Mouse (Mus musculus) spleen, adult 18-20 months (tissue): ENCODE data around the gene Tmprss11e.

Source experiments
- DNase-seq, 2 experiments: peaks; one replicate each; pipeline ENCODE4 v3.0.0; 2022; ENCODE audit warnings: mixed read lengths in 2 of 2

Gene Tmprss11e

DNA sequence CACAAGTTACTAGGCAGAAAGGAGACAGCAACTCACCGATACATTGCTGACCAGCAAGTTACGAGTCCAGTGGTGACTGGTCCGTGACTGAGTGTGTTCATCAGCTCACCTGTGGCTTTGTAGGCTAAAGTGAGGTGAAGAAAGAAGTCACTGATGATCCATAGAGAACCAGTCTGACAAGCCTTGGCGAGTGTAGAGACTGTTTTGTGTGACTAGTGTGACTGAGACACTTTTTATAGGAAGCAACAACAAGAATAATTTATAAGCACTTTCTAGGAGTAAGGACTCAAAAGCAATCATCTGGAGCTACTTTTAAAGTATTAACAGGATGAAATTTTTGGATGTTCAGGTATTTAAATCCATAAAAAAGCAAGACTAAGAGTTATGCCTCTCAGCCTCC, at the start of gene Tmprss11e:
Gene Tmprss11e (minus strand): TSS at position 101 of the 400 bp plus-strand sequence.
- no peak for DNase-seq

DNA sequence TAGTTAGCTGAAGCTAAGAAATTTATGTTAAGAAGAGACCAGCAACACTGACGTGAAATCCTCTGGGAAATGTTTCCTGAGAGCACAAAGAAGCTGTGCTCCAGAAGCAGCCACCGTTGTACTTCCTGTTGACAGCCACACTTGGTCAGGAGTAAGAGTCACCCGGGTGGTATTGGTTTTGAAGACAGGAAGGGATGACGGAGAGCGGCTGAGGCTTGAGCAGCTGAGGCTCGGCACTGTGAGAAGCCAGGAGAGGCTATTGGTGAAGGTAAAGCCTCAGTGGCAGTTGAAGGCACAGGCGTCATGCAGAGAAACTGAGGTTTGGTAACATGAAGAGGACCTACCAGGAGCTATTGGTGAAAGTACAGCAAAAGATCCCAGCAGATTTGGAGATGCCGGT, 47.2 kb upstream of the Tmprss11e start:
- no peak for DNase-seq

DNA sequence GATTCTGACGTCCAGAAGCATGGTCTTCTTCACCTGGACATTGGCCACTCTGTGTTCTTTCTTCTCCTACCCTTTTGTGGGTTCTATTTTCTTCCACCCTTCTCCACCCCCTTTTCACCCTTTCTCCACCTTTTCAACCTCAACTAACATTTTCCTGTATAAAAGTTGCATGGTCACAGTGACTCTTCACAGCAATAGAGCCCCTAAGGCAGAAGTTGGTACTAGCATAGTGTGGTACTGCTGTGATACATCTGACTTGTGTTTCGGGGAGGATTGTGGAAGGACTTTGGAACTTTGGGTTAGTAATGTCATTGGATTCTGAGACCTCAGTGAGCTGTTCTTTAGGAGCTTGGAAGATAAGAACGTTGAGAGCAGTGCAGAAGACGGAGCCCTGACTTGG, 46.6 kb upstream of the Tmprss11e start:
- no peak for DNase-seq

DNA sequence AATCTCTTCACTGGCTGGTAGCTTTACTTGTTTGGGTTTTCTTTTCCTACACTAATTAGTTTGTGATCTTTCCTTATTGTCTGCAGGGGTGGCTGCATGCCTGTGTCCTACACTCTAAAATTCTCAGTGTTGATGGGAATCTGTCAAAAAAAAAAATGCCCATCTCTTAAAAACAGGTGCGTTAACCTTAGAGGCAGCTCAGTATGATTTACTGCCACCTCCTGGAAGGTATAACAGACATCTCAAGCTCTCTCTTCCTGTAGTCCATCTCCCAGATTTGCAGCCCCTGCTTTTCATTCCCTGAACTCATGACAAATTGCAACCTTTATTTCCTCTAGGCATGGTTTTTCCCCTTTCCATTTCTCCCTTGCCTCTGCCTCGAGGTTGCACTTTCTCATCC, 44.3 kb upstream of the Tmprss11e start:
- DNase-seq = no peak

DNA sequence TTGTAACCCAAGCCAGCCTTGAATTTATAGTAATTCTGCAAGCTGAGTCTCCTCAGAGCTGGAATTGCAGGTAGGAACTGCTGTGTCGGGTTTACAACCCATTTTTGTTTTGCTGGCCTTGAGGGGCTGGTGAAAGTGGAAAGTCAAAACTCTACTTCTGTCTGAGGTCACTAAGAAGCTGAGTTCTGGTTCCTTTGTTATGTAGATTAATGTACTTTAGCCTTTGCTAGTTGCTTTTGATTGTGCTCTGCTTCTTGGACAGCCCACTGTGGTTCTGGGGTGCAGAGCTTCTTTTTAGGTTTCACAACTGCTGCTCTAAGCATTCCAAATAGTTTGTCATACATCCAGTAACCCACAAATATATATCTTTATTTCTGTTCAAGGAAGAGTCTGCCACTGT, 41.2 kb upstream of the Tmprss11e start:
- no peak for DNase-seq

DNA sequence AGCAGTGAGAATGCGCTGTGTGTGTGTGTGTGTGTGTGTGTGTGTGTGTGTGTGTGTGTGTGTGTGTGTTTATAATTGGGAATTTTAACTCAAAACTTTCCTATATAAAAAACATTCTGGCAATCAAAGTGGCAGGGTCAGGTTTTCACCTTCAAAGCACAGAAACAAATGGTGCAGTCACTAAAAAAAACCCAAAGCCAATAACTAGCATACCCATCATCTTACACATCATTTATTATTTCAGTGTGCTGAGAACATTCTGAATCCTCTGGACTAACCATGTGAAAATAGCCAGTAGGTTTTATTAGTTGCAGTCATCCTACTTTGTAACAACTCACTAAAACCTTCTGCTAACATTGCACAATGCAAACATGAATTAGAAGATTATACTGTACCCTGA, 38.6 kb upstream of the Tmprss11e start:
- DNase-seq = no peak

DNA sequence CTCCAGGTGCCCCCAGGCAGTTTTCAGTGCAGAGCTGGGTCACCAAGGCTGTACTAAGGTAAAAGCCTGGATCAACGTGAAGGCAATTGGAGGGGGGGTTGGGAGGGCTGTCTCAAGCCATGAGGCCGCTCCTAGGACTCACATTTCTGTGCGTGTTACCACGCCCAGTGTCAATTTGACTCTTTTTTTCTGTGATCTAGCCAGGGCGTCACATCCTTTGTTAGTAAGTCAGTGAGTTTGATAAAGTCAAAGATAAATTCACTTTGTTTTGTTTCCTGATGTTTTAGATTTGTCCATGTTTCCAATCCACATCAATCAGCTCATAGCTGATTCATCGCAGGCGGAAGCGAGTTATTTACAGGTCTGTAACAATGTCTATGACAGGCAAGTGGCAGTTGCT, 37.4 kb upstream of the Tmprss11e start:
- no peak for DNase-seq

DNA sequence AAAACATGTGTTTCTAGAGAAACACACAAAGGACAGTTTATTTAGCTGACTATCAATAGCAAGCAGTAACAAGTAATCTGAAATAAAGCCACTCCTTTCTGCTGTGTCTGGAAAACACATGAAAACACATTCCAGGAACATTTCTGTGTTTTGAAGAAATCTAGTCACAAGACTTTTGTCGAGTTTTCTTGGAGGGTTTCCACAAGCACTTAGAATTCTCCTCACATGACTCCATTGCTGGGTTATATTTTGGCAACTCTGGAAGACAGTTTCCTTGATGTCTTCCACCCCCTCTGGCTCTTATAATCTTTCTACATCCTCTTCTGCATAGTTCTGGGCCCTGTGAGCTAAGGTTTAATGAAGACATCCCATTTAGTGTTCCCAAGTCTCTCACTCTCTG, 32.9 kb upstream of the Tmprss11e start:
- no peak for DNase-seq

DNA sequence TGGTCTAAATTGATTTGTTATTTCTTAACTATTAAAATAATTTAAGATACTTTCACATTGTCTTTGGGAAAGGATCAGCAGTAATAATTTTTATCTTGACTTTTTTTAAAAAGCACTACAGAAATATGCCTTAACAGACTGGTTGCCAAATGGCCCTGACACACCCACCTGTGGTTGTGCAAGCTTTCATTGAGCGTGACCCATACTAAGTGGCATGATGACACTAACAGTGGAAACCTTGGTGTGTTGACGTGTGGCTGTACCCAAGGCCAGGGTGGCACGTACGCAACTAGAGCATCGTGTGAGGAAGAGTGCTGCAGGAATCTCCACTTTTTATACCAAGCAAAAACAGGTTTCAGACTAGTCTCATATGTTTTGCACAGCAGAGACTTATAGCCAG, 31.3 kb upstream of the Tmprss11e start:
- DNase-seq = no peak

DNA sequence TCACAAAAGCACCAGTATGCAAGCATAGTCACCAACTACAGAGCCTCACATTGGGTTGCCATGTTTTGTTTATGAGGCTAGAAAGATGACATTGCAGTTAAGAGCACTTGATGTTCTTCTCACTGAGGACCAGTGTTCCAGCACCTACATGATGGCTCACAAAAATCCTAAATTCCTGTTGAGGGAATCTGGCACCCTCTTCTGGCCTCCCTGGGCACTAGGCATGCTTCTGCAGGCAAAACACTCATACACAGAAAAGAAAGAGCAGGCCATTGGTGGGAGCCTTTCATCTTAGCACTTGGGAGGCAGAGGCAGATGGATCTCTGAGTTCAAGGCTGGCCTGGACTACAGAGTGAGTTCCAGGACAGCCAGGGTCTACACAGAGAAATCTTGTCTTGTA, 25.4 kb upstream of the Tmprss11e start:
- DNase-seq = no peak

DNA sequence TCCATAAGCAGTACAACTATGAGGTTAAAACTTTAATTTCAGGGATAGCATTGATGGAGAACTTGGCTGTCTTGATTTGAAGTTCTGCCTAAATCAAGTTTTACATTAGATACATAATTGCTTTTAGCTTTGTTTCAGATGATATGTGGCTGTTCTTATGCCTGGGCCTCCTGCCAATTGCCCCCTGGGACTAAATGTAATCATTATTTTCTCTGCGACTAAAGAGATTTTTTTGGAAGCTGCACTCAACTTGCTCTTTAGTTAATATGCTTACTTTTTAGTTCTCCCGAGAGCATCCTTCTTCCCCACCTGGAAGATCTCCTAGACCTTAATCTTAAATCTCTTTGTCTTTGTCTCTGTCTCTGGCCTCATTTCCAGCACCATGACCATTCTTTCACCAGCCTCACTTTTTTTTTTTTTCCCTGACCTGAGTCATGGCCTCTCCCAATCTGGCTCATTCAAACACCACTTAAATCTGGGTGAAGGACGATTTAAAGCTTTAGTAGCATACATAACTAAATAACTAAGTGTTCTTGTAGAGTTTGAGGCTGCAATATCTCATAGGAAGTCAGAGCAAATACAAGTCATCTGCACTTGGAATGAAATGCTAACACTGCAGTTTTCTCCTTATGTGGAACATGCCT, 23.5 kb upstream of the Tmprss11e start:
- DNase-seq = no peak

DNA sequence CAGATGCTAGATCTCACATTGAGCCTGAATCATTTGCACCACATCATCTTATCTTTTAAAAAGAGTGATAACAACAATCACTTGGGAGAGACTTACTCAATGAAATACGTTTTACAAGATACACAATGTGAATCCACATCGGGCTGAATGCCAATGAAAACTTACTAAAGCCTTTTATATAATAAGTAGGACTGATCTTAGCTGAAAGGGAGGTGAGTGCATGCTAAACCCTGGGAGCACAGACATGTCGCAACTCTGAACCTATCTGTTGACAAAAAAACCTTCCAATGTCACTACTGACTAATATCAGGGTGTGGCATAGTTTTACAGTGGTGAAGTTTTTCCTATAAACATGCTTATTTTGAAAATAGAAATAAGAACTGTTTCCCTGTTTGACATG, 2.8 kb downstream of the Tmprss11e start:
- DNase-seq = no peak

DNA sequence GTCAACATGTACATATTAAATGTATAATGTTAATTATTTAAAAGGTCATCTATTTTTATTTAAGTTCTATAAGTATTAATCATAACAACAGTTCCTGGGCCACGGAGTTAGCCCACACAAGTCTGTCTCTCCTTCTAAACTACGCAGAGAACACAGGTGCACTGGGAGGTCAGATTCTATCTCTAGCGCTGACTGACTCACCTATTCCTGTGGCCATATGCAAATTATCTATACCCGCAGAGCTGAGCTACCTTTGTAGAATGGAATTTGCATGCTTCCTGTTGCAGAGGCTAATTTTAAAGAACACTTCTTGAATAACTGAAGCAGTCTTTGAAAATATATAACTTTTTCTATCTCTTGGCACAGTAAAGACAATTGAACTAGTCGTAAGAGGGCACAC, 4.5 kb downstream of the Tmprss11e start:
- DNase-seq = no peak

DNA sequence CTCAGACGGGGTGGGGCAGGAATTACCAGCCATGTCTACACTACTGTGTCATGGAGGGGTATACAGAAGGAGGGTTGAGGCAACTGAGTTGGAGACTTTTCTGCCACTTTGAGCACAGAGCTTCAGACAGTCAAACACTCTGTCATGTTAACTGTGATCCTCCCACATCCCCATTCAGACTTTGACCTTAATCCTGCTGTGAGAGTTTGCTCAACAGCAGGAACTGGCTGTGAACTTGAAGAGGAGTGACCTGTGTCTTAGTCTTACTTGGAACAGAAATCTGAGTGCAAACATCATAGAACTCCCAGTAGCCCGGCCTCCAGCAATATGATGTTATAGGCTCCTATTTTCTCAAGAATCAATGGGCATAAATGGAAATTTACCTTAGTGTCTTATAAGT, 9.8 kb downstream of the Tmprss11e start:
- DNase-seq = no peak

DNA sequence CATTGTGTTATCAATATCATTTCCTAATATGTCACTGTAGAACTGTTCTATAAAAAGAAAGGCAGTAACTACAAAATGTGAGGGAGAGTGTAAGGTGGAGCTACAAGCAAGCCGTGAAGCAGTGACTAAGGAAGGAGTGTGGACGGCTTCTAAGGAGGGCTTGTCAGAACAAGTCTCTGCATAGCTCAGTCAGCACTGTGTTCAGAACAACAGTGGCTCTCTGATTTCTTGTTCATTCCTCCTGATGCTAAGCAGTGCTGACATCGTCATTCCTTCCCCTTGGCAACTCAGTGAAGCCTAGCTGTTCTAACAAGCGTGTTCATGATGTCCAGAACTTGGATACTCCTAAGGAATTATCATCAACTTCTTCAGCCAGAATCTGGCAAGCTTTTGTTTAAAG, 15.0 kb downstream of the Tmprss11e start:
- no peak for DNase-seq

DNA sequence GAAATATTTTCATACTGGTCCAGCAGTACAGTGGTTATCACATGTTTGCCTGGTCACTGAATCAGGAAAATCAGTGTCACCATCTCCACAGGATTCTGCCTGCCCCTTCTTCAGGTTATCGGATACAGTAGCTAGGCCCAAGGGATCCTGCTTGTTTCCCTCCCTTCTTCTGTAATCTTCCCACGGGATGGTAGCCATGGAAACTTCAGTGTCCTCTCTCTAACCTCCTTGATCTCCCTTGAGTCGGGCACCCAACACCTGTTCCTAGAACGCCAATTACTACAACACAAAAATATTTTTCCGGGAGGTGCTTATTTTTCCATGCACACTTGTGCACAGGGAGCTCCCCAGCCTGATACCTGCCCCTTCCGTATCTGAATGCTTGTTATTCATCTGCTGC, 17.0 kb downstream of the Tmprss11e start:
- DNase-seq = no peak

DNA sequence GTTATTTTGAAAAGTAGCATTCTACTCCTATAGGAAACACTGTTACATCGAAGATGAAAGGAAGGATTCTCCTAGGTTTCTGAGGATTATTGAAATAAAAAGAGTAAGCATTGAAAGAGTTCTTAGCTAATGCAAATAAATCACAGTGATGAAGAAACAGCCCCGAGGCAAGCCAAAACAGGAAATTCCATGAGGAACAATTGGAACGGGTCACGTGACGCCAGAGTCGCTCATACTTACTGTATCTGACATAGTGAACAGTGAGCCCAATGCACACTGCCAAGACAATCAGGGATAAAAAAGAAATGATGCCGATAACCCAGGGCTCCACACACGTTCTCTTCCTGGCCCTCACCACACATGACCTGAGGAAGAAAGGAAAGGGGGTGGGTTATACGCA, 18.6 kb downstream of the Tmprss11e start:
- DNase-seq = no peak

DNA sequence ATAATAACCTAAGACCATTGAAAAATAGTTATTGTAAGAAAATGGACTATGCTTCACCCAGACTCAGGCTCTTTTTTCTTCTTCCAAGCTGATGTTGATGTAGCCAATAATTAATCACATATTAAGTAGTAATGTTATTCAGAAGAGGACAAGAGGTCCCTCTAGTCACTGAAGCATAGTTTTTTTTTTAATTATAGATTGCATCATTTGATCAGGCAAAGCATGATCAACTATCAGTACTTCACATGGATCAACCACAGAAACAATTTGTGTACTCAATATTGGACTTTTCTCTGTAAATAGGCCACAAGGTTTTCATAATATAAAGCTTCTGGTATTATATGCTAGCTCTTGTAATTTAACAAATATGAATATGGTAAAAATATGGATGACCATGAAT, 20.6 kb downstream of the Tmprss11e start:
- DNase-seq = no peak

DNA sequence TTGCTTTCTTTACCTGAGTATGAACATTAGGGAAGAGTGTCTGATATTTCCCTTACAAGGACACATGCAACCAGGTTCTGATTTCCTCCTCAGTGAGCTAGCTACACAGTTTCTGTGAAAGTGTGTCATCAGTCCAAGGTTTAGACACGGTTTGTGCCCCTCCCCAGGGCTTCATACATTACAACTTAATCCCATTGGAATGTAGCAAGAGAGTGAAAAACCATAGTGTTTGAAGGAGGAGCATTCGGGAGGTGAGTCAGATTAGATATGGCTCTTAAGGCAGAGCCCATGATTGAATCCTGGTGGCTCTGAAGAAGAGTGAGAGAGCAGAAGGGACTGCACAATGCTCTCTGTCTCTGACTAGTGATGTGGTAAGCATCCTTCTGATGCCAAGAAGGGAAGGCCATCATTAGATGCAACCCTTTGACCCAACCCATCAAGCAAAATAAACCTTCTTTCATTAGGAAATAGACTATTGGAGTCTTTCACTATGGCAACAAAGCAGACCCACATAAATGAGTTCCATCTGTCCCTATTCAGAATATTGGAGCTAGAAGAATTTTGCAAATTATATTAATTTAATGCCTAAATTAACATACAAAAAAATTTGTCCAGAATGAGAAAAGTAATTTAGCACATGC, 22.7 kb downstream of the Tmprss11e start:
- no peak for DNase-seq

DNA sequence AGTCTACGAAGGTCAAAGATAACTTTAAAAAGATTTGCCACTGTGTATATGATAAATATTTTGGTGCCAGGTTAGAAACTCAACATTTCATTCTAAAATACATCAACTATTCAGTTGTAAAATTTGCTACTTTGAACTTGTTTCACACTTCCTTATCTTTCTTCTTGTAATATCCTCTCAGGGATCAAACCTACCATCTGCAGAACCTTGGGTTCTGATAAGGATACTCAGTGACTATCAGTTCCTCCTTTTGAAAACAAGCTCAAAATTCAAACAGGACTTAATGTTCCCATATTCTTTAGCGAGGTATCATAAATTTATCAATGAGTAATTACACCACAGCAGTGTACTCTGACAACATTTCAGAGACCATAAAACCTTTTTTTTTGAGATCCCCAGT, 30.6 kb downstream of the Tmprss11e start:
- no peak for DNase-seq

DNA sequence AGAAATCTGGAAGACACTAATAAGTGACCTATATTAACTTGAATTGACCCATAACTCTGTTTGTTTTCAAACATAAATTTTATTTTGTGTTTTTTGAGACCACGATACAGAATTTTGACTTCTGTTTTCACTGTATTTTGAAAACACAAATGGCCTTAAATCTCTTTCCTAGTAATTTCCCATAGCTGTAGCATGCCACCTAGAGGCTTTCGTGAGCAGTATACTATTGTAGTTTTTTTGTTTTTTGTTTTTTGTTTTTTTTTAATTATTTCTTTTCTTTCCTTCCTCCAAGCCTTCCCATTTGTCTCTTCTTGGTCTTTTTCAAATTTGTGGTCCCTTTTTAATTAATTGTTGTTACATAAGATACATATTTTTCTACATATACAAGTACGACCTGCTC, 40.7 kb downstream of the Tmprss11e start:
- DNase-seq = no peak

DNA sequence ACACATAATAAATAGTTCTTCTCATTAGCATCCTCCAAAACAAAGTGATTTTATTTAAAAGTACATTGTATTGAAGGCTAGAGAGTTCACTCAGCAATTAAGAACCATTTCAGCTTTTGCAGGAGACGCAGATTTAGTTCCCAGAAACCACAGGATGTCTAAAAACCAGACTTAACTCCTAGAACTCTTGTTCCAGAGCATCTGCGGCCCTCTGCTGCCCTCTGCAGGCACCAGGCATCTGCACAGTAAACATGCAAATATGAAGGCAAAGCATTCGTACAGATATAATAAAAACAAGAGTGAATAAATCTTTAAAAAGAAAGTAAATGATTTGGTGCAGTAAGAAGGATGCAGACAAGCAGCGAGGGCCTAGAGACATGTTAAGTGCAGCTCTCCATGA, 60.9 kb downstream of the Tmprss11e start:
- DNase-seq = peak; percentile 4 to 14

DNA sequence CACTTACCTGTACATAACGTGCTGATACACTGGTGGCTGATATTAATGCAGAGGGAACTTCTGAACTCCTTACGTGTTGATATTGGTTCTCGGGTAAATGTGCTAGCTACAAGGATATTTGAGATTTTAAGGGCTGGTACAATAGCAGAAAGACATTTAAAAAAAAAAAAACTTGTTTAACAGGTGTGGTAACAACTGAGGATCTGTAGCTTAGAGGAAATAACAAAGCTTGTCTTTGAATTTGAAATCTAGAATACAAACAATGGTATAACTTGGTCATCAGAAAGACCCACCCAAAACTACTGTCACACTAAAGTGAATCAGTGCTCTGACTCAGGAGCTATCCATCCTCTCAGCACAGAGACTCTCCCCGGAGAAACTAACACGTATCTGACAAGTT, 69.4 kb downstream of the Tmprss11e start, which contains the start of gene Tmprss11b:
Gene Tmprss11b (minus strand): TSS at position 101 of the 400 bp plus-strand sequence.
- no peak for DNase-seq
